Mouse (Mus musculus): Measurements from ENCODE around the gene Sfi1.
"Not testable (repeated sequence)": the region's sequence is repeated elsewhere in the genome, so short reads cannot be mapped to it uniquely, and the experiment has no call there.

Gene Sfi1

DNA sequence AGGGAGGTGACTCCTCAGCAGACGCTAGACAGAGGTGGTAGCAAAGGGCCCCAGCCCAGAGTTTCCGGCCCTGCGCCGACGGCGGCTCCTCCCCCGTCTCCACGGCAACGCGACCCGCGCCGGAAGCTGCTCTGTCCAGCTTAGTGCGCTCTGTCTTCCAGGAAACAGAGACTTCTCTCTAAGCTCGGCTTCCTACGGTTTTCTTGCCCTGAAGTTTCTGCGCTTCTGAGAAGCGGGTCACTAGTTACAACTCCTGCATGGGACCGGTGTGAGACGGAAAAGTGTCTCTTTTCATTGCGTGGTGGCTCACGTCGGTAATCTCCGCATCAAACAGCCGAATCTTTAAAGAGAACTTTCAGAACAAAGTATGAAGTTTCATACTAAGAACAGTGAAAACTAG, at the start of gene Sfi1:
TSS of gene Sfi1 (minus strand) at position 101 of the 400 bp plus-strand sequence.
- no peak for DNase-seq

DNA sequence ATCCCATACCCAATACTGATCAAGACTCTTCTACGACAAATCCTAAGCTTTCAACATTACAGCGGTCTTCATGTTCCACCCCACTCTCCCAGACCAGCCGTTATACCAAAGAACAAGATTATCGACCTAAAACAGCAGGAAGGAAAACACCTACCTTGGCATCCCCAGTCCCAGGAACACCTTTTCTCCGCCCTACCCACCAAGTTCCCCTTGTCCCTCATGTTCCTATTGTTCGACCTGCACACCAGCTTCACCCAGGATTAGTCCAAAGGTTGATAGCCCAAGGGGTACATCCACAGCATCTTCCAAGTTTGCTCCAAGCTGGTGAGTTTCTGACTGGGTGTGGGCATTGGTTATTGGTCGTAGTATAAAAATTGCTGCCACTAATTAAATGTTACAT, 49.1 kb upstream of the Sfi1 start:
- DNase-seq: no peak

DNA sequence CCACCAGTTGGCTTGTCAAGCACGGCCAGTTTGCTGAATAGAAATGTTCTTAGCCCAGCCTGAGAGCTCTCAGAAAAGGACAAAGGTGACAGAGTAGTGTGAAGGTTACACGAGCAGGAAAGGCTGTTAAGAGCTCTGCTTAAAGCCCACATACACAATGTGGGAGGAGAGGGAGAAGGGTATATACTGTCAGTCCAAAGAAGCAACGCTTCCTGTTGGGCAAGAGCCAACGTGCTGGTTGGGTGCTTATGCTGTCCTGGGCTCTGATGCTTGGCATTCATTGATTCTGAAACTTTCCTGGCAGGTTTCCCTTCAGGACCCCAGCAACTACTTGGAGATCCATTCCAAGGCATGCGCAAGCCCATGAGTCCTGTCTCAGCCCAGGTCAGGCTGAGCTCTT, 42.0 kb upstream of the Sfi1 start:
- no peak for DNase-seq

DNA sequence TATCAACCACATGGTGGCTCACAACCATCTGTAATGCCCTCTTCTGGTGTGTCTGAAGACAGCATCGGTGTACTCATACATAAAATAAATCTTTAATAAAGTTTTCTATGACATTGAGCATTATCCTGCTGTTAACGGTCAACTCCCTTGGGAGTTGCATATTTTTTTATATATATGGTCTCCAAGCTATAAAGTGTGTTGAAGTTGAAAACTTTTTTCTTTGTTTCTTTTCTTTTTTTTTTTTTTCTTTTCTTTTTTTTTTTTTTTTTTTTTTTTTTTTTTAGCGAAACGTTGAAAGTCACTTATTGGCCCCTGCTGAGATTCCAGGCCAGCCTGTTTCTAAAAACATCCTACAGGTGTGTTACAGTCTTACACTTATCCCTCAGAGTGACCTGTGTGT, 40.4 kb upstream of the Sfi1 start:
- no peak for DNase-seq

DNA sequence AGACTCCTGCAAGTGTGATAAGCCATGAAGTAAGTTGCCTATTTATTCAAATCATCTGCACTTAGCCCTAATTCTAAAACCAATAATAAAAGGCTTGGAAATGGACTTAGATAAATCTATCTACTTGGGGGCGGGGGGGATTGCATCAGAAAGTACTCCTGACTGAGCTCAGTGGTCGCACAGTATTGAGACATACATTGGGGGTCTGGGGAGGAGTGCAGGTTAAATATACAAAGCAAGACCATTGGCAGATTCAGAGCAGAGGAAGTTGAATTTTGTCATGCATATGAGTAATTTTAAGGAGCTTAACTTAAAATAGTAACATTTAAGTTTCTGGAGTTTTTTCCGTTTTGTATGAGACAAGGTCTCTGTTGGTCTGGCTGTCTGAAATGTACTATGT, 39.0 kb upstream of the Sfi1 start:
- DNase-seq: no peak

GRCm38 (mm10) chr11:3227113-3227512, 33.9 kb upstream of the Sfi1 start:
- DNase-seq: no peak

DNA sequence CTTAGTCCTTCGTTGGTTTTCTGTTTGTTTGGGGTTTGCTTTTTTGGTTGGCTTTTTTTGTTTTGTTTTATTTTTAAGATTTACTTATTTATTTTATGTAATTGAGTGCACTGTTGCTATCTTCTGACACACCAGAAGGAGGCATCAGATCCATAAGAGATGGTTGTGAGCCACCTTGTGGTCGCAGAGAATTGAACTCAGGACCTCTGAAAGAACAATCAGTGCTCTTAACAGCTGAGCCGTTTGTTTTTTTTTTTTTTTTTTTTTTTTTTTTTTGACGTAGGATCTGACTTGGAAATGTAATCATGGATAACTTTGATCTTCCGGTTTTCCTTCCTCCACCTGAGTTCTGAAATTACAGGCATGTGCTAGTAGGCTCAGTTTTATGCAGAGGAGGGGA, 29.8 kb upstream of the Sfi1 start:
- no peak for DNase-seq

DNA sequence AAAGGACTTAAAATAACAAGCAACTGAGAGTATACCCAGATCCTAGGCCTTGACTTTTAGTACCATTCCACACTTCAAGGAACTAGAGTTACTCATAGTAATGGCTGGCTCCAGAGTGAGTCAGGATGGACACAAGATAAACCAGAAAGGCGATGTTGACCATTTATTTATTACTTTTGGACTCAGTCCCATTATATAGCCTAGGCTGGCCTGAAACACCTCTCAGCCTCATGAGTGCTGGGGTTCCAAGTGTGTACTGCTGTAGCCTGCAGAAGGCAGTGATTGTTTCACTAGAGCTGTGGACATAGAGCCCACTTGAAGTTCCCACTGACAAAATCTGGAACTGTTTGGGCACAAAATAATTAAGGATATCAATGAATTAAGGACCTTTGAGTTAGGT, 19.3 kb upstream of the Sfi1 start:
- DNase-seq: no peak

GRCm38 (mm10) chr11:3206783-3207182, 13.5 kb upstream of the Sfi1 start:
- DNase-seq: no peak

DNA sequence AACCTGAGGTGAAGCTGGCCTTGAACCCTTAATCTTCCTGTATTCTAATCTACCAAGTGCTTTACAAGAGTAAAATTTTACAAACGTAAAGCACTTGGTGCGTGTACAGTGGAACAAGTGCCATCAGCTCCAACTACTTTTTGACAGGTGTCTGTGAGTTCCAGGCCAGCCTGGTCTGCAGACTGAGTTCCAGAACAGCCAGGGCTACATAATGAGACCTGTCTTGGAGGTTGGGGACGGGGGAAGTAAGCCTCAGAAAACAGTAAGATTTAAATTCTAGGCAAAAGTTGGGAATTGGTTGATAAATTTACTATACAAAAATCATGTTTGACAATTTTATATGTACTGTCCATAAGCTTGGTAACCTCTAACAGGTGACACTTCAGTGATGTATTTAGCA, 11.9 kb upstream of the Sfi1 start:
- no peak for DNase-seq

DNA sequence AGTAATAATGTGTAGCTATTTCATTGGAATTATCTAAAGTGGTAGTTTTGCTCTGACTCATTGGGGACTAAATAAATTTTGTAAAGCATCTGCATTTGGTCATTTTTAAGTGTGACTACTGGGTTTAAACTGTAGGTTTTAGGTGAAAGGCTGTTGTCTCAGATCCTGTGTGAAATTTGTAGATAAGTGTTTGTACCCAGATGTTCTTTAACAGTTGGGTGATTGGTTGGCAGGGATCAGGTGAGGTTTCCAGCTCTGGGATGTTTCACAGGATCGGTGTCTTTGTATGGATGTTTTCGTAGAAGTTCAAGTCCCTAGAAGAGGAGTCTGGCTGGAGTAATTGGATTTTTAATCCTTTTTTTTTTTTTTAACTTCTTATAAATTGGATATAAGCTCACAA, 10.5 kb upstream of the Sfi1 start:
- DNase-seq: no peak

GRCm38 (mm10) chr11:3202781-3203441, 9.6 kb upstream of the Sfi1 start:
- peak; percentile 68 for DNase-seq

DNA sequence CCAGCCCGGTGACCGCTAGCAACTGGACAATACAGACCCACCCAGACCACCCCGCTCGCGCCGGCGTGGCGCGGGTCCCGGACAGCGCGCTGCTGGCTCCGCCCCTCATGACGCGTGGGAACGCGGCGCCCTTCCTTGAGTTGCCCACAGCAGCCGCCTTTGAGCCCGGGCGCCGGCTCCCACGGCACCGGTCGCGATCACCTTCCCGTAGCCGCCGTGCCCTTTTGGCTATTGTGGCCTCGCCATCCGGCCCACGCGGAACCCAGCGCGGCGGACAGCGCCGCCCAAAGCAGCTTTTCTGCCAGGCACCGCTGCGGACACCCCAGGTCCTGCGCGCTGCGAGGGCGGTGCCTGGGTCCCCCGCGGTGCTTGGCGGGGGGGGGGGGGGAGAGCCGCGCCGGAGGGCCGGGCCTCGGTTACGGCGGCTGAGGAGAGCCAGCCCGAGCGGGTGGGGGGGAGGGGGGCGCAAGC, 9.0 kb upstream of the Sfi1 start, which contains the start of gene Eif4enif1:
TSS of gene Eif4enif1 (plus strand) at position 162 of the 471 bp plus-strand sequence.
- DNase-seq: peak; percentile 93

- DNase-seq: no peak
Measured at GRCm38 (mm10) chr11:3201326-3202230, 8.3 kb upstream of the Sfi1 start.

DNA sequence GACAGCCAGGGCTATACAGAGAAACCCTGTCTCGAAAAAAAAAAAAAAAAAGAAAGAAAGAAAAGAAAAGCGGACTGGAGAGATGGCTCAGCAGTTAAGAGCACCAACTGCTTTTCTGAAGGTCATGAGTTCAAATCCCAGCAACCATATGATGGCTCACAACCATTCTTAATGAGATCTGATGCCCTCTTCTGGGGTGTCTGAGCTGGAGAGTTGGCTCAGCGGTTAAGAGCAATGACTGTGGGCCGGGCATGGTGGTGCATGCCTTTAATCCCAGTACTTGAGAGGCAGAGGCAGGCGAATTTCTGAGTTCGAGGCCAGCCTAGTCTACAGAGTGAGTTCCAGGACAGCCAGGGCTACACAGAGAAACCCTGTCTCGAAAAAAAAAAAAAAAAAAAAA, 7.4 kb upstream of the Sfi1 start:
- DNase-seq: not testable (repeated sequence)

DNA sequence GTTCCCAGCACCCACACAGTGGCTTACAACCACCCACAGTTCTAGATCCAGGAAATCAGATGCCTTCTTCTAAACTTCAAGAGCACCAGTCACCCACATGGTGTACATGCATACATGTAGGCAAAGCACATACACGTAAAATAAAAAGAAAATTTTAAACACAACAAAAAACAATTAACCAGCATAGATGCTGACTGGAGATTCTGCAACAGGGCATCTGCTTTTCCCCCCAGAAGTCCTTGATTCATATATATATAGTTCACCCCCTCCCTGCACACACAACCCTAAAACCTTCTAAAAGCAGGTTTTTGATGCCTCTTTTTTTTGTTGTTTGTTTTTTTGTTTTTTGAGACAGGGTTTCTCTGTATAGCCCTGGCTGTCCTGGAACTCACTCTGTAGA, 10.6 kb downstream of the Sfi1 start:
- DNase-seq: peak; percentile 8

GRCm38 (mm10) chr11:3181971-3182370, 11.3 kb downstream of the Sfi1 start:
- DNase-seq: not testable (repeated sequence)

DNA sequence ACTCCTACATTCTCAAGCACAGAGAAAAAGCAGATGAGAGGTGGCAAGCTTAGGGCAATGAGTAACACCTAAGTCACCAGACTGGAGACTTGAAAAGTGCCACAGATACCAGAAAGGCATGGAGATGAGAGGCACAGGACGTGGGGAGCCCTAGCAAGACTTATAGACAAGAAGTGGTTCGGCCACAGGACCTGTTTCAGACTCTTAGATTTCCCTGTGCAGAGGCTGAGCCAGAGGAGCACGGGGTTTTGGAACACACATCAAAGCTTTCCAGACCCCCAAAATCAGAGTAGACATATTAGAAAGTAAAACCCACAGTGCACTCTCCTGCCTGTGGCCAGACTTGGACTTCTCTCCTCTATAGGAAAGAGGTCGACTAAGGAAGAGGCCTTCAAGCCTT, 12.0 kb downstream of the Sfi1 start:
- DNase-seq: peak; percentile 73

DNA sequence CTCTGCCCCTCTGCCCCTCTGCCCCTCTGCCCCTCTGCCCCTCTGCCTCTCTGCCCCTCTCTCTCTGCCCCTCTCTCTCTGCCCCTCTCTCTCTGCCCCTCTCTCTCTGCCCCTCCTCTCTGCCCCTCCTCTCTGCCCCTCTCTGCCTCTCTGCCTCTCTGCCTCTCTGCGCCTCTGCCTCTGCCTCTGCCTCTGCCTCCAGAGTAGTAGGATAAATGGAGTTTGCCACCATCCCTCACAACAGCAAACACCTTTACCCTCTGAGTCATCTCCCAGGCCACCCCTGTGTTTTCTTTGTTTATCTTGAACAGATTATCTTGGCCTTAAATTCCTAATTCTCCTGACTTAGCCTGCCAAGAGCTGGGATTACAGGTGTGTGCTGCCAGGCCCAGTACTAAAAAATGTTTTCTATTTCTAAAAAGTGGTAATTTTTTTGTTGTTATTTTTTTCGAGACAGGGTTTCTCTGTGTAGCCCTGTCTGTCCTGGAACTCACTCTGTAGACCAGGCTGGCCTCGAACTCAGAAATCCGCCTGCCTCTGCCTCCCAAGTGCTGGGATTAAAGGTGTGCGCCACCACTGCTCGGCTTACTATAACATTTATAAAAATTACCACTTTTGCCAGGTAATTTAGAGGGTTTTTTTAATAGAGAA, 12.6 kb downstream of the Sfi1 start:
- DNase-seq: not testable (repeated sequence)

- DNase-seq: peak; percentile 32
Measured at GRCm38 (mm10) chr11:3179726-3180092, 13.6 kb downstream of the Sfi1 start.

DNA sequence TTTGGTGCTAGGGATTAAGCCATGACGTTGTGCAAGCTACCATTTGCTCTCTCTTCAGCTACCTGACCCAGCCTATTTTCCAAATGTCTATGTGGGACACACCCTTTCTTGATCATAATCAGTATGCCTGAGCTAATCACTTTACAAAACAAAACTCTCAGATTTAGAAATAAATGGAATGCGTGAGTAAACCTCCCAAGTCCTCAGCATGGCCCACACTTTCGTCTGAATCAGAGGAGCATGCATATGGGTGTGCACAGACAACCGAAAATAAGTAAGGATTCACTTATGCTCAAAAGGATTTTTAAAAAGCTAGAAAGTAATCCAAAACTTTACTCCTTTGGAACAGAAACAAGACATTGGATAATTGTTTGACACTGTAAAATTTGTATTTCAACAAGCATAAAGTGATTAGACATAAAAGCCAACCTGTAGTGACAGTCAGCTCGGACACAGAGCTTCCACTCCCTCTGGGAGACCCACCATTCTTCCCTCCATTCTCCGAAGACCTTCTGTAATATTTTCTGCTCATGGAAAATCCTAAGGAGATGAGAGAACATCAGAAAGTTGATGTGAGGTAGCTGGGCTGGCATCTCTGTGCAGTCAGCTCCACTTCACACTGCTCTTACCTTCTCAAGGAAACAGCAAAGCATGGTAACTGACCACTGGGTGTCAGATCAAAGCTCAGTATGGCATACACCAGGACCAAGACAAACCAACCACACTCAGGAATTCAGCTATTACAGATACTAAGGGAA, 14.1 kb downstream of the Sfi1 start:
- DNase-seq: not testable (repeated sequence)

DNA sequence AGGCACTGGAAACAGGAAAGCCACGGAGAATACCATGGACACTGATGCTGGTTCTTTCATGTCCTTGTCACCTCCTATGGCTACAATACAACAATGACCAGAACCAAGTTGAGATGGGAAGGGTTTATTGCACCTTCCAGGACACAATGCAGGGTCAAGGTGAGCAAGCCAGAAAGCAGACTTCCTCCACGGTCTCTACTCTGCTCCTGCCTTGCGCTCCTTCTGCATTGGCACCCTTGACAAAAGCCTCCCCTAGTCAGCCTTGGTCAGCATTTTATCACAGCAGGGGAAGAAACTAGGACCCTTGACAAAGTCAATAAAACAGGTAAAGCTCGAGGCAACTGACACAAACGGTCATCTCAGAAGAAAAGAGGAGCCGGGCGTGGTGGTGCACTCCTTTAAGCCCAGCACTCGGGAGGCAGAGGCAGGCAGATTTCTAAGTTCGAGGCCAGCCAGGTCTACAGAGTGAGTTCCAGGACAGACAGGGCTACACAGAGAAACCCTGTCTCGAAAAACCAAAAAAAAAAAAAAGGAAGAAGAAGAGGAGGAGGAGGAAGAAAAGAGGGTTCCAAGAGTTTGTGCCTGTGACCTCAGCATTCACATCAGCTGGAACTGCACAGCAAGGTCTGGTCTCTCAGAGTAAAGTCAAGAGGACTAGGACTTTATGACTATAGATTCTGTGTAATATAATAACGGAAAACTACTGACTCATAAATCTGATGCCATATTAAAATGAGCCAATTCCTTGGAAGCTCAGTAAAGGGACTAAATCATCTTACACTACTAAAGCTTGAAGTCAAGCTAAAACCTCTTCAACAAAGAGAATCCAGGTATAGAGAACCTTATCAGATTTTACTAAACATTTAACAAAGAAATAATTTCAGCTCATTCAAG, 19.6 kb downstream of the Sfi1 start:
- DNase-seq: peak; percentile 70
